Mouse (Mus musculus) cerebellum, postnatal 25 days (tissue): ENCODE measurements around the gene Psme1.
A peak's percentile ranks its signal among the peaks of the same experiment; 100 is the strongest.

Experiments used
- DNase-seq, 2 experiments: peaks; one replicate each; pipeline ENCODE4 v3.0.0; 2021; ENCODE audit warnings: mixed read lengths in 2 of 2

The Psme1 gene

DNA sequence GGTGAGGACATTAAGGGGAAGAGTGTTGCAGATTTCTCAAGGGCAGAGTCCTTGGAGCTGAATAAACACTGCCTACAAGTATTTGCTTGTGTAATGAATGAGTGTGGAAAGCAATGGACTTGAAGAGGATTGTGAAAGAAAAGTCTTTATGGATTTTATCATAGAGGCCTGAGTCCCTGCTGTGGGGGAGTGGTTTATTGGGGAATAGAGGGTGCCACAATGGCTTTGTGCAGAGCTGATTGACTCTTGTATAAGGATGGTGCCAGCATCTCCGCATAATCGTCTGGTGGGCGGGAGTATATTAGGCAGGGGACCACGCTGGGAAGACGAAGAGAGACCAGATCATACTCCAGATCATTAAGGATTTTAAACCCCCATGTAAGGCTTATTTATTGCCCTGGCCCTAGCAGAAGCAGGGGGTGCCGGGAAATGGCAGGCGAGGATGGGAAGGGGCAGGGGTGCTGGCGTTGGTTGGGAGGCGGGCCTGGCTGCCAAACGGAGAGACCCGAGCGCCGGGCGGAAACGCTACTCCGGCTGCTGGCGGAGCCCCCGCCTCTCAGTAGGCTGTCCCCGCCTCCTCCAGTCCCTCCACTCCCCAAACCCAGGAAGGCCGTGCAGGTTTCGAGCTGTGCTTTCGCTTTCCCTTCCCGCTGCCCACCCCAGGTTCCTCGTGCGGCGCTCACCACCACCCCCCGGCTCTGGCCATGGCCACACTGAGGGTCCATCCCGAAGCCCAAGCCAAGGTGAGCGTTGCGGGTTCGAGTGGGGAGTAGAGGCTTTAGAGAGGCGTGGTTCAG is at the start of gene Psme1:
TSS of gene Psme1 (plus strand) at position 253 of the 797 bp plus-strand sequence.
- DNase-seq, result peak; percentile 70 to 74

DNA sequence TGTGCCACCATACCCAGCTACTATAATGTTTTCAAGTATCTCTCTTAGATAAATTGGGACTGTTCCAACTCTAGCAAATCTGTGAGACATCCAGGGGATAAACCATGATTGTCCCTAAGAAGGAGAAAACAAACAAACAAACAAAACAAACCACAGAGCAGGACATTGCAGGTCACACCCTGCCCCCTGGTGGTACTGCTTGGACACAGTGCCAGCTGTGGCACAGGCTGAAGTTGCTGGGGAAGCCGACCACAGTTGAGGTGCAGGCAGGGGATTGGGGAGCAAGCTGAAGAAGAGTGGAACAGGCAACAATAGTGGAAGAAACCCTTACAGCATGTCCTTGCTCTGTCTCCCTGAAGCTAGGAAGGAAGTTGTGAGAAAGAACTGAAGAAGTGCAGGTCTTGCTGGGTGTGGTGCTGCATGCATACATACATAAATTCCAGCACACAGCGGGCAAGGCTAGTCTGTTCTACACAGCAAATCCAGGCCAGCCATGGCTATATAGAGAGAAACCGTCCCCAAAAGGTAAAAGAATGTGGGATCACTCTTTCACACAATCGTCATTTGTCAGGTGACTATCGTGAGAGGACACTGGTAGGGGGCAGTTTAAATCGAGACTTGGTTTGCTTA is 41.7 kb upstream of the Psme1 start:
- peak in 1 of 2 experiments; percentile 66 for DNase-seq

DNA sequence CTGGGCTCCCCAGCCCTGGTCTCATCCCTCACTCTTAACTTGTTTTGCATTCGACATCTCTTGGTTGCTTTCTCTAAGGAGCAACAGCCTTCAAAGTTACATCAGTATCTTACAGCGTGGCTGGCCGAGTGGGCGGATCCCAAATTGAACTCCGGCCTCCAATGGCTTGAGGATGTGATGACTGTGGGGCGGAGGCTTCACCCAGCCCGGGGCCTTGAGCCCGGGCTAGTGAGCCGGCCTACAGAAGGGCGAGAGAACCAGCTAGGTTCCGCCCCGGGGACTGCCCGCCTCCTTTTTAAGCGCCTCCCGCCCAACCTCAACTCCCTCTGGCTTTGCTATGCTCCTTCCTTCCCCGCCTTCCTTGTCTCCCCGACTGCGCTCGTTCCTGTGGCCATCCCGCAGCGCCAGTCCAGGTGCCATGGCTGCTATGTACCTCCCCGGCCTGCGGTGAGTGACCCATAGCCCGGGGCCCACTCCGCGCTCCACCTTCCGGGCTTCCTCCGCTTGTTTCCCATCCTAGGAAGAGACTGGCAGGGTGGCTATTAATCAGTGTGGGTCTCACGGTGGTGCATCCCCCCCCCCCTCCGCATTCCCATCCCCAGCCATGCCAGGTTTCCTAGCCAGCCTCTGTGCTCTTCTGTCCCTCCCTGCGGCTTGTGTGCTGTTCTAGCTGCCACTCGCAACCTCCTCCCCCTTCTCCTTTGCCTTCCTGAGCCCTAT is 37.7 kb upstream of the Psme1 start, which contains the start of gene Pck2:
TSS of gene Pck2 (plus strand) at position 200 of the 720 bp plus-strand sequence.
- peak; percentile 89 to 91 for DNase-seq

DNA sequence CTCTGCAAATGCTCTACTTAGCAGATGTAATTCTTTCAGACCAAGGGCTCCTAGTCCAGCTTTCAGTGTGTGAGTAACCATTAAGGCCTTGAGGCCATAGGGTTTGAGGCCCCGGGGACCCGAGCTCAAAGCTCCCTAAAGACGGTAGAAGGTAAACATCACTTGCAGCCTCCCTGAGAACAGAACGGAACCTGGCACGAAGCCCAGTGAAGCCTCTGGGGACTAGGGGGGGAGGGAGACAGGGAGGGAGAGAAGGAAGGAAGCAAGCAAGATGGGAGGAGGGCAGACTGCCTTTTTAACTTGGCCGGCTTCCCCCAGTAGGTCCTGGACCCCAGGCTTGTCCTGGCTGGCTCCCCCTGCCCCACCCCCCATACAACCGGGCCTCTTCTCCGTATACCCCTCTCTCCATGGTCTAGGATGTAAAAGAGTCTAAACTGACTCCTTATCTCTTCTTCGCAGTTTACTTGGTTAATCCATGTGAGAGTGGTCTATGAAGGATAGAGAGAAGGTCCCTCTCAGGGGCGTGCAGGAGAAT is 37.1 kb upstream of the Psme1 start:
- DNase-seq, result peak; percentile 87 to 90

DNA sequence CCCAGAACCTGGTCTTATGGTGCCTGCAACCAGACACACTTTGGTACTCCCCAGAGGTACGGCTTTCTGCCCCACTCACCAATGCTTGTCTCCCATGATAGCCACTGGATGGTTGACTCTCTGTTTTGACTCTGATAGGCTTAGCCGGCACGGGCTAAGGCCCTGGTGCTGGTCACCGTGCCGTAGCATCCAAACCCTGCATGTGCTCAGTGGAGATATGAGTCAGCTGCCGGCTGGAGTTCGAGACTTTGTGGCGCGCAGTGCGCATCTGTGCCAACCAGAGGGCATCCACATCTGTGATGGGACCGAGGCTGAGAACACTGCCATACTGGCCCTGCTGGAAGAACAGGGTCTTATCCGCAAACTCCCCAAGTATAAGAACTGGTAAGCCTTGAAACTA is 35.7 kb upstream of the Psme1 start:
- no peak for DNase-seq

DNA sequence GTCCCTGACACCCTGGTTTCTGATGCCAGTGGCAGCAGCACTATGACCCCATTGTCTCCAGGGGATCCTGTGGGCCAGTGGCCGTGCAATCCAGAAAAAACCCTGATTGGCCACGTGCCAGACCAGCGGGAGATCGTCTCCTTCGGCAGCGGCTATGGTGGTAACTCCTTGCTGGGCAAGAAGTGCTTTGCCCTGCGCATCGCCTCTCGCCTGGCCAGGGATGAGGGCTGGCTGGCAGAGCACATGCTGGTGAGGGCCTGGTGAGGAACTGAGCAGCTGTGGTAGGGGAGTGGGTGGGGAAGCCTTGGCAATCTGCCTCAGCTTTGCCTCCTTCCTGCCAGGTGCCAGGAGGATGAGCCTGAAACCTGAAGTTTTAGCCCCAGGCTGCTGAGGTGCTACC is 33.6 kb upstream of the Psme1 start:
- peak; percentile 60 to 67 for DNase-seq

DNA sequence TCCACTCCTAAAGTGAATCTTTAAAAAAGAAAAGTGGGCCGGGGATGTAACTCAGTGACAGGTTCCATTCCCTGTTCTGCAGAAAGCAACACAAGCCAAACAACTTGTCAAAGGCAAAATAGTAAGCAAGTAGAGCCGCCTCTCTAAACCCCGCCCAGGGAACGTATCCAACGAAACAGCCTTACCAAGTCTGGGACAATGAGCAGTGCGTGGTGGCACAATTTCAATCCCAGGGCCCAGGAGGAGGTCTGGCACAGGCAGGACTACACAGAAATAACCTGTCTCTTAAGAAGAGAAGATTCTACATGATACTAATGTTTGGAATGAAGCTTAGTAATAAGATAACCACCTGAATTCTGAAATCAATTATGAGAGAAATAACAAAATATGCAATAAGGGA is 27.7 kb upstream of the Psme1 start:
- DNase-seq, result peak; percentile 63 to 75

DNA sequence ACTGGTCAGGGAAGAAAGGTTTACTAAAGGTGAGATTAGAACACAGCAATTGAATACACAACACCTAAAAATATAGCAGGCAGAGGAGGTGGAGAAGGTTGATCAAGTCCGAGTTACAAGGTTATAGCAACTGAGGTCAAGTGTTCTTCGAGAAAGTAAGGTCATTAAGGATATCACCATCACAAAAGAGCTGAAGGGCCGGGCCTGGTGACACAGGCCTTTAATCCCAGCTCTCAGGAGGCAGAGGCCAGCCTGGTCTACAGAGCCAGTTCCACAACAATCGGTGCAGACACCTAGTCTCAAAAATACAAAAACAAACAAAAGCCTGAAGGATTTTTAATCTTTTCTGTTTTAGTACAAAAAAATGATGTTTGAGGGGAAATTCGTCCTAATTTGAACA is 26.6 kb upstream of the Psme1 start:
- no peak for DNase-seq

DNA sequence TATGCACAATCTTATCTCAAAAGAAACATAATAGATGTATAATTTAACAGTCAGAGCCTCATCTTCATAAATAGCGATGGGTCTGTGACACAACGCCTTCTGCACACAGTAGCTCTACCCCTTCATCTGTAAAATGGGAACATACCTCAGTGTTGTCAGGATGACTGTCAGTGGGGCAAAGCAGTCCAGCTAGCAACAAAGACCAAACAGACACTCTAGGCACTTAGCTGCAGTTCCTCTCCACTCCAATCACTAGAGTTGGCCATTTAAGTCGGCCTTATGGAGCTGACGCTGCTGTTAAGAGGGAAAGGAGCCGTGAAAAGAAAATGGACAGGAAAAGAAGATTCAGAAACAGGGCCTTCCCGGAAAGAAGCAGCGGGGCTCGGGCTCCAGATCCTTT is 26.1 kb upstream of the Psme1 start:
- no peak for DNase-seq

DNA sequence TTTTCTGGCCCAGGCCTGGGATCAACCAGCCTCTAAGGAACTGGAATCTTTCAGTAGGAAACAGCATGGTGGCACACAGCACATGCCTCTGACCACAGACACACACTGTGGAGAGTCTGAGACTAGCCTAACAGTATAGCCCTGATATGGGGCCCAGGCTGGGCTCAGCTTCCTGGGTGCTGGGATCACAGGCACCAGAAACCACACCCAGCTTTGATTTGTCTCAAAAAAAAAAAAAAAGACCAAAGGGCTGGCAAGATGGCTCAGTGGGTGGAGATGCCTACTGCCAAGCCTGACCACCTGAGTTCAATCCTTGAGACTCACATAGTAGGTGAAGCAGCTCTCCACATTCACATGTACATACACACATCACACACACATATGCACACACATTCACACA is 23.3 kb upstream of the Psme1 start:
- no peak for DNase-seq

DNA sequence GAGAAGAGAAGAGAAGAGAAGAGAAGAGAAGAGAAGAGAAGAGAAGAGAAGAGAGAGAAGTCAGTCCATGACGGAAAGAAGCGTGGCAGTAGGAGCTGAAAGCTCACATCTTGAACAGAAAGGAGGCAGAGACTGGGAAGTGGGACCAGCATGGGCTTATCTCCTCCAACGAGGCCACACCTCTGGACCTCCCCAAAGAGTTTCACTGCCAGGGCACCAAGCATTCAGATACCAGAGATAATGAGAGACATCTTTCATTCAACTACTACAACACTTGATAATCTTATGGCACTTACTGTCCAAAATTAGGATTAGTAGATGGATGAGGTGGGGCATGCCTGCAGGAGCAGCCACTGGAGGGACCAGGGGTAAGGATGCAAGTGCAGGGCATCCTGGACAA is 22.1 kb upstream of the Psme1 start:
- DNase-seq, result no peak

DNA sequence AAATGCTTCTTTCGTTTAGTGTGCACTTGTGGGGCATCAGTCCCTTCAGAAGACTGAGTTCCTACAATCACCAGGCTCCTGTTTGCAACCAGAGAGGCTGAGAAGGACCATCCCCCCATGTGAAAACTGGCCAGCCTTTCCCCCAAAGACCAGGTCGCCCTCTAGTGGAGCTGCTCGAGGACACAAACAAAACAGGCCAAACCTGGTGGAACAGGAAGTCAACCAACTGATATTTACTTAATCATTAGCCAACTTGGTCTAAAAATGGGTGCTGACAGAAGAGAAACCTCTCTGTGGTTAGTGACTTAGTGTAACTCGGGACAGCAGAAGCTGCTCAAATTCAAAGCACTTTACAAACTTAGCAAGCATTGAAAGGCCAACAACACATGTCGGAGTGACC is 20.9 kb upstream of the Psme1 start:
- DNase-seq, result peak; percentile 77 to 89

DNA sequence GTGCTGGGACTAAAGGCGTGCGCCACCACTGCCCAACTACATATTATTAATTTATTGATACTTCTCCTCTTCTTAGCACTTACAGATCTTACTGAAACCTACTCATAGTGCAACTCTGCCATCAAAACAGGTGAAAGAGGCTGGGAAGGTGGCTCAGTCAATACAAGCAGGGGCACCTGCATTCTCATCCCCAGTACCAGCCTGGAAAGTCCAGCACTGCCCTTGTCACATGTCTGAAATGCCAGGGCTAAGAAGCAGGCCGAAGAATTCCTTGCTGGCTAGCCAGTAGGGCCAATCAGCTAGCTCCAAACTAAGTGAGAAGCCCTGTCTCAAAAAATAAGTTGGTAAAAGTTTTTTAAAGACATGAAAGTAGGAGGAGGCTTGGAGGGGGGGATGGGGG is 20.3 kb upstream of the Psme1 start:
- no peak for DNase-seq

DNA sequence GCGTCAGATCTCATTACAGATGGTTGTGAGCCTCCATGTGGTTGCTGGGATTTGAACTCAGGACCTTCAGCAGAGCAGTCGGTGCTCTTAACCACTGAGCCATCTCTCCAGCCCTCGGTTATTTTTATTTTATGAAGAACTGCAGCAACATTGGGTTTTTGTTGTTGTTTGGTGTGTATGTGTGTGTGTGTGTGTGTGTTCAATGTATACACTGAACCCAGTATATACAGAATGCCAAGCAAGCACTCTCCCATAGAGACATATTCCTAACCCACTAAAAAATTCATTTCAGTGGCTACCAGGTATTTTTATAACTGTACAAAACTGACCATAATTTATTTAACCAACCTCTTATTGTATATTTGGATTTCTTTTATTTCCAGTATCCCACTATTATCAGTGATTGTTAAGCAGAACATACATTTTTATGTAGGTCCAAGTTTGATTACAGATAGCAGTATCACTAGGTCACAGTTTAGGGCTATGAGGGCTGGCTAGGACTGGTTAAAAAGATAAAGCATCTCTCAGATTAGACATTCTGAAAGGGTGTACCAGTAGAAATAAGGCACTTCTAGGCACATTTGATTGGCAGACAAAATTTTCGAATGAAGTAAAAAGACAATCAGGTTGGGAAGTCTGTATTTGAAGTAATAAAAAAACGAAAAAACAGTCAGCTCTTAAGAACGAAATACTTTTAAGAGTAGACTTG is 19.0 kb upstream of the Psme1 start:
- DNase-seq, result no peak

DNA sequence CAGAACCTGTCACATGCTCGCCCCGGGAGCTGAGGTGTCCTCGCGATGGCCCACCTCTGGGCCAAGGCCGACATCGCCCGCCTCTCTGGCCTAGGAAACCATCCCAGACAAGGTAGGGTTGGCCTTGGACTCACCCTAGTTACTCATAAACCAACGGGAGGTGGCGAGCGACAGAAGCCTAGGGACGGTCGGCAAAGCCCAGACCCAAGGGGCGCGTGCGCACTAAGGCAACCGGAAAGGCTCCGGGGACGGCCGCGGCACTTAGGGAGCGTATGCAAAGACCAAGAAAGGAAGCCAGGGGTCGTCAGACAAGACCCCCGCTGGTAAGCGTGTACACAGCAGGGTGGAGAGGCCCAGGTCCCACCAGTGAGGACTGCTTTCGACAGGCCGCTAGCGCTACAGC is 18.1 kb upstream of the Psme1 start, which contains the start of gene Dcaf11:
TSS of gene Dcaf11 (plus strand) at position 208 of the 403 bp plus-strand sequence.
- peak; percentile 93 to 94 for DNase-seq

DNA sequence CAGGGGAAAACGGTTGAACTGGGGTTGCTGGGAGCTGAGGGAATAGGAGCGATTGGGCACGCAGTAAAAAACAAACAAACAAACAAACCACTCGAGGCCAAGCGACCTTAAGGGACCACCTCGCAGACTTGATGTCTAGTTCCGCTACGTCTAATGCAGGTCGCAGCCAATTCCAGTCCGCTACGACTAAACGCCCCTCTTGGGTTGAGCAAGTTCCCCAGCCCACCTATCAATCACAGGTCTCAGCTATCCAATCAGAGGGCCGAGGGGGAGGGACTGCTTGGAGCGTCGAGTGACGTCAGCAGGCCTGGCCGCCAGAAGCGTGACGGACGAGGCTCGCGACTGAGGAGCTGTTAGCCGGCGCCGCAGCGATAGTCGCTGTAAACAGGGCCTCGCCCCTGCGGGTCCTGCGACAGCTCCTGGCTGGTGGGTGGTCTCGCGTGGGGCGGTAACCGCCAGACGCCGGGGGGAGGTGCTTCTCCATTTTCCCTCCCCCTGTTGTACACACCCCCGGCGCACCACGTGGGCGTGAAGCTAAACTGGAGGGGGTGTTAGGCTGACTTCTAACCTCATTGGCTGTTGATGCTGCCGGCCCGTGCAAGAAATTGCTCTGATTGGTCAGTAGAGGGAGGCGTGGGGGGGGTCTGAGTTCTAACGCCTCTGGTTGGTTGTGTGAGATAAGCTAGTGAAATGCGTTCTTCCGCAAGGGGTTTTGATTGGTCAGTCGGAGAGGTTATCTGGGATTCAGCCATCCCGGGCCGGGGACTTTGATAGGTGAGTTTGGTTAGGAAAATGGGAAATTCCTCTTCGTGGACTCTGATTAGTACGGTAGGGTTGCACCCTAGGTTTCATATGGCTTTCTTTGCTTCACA is 17.5 kb upstream of the Psme1 start, which contains the start of gene A730061H03Rik:
TSS of gene A730061H03Rik (minus strand) at position 205 of the 872 bp plus-strand sequence.
- DNase-seq, result peak; percentile 98 to 99

DNA sequence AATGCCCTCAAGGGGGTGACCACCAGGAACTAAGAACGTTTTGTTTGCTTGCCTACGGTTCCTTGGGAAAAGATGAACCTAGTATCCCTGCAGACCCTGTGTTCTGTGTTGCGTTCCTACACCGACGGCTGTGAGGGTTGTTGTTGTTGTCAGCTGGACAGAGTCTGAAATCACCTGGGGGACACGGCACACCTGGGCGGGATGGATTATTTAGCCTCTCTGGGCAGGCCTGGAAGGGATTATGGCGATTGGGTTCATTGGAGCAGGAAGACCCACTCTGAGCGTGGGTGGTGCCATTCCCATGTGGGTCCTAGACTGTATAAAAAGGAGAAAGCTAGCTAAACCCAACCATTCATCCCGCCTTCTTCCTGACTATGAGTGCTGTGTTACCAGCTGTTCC is 16.1 kb upstream of the Psme1 start:
- DNase-seq, result no peak

DNA sequence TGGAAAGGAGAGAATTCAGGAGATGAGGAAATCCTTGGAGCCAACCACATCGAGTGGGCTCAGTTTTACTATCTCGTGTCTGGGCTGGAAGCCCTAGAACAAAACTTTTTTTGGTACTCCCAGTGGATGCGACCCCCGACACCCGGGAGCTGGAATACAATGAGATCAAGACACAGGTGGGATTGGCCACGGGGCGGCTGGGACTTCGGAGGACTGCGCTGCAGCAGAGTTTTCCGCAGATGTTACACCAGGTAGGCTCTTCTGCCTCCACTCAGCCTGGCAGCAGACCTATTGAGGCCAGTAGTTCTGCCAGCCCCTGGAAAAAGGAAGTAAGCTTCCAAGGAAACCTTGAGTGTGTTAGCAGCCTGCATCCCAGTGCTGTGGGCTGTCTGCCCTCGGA is 14.7 kb upstream of the Psme1 start:
- DNase-seq, result no peak

DNA sequence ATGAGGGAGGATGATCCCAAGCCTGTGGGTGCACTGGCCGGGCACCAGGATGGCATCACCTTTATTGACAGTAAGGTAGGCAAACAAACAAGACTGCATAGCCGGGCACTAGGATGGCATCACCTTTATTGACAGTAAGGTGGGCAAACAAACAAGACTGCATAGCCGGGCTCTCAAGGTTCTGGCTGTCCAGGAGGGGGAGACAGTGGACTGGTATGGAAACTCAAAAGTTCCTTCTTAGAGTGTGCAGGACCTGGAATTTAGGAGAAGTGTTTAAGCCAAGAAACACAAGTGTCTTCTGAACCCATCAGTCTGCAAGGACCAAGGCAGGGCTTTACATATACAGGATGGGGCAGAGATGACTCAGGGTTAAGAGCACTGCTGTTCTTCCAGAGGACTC is 12.2 kb upstream of the Psme1 start:
- no peak for DNase-seq

DNA sequence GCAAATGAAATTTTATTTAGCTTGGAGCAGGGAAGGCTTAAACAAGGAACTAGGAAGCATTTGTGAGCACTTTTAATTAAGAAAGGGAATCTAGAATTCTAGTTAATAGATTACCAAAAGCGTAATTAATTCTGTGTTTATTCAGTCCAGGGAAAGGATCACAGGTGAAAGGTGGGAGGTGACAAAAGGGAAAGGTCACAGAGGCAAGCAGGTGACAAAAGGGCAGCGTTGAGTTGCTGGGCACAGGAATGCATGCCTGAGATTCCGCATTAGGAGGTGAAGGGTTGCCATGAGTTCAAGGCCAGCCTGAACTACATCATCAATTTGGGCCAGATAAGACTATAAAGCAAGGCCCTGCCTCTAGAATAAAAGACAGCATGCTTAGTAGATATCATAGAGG is 10.4 kb upstream of the Psme1 start:
- no peak for DNase-seq

DNA sequence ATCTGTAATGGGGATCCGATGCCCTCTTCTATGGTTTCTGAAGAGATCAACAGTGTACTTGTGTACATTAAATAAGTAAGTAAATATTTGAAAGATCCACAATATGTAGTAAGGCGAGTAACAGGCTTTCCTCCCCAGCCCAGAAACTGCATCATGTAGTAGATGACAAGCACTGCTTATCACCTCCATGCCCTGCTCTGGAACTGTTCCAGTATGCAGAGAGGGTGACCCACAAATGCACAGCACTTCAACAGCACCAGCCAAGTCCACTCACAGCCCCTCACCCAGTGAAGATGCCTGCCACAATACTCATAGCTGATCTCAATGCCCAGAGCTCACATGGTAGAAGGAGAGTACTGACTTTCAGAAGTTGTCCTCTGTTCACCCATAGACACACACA is 7.3 kb upstream of the Psme1 start:
- no peak for DNase-seq

DNA sequence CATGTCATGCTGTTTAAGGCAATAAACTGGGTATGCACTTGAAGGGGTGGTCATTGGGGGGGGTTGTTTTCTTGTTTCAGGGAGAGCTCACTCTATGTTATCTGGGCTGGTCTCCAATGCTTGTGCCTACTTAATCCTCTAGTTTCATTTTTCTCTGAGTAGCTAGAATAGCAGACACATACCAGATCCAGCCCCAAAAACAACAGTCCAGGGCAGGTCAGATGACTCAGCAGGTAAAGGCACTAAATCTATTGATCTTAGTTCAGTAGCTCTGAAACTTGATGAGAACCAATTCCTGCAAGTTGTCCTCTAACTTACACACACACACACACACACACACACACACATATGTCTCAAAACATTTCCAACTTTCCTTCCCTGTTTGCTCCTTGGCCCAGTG is 6.2 kb upstream of the Psme1 start:
- DNase-seq, result no peak
